Mouse (Mus musculus): ENCODE measurements at regions not wholly inside any gene's neighbourhood (a gene's known extent, or its start where the extent isn't known, plus 50 kb on each side); places are given as distances from the start of the nearest gene placed in this dataset.

GRCm38 (mm10) chr1:88902426-88902825 lies 167.8 kb upstream of the Sh3bp4 start:
- DNase-seq, result no peak

GRCm38 (mm10) chr1:88907766-88908463 lies 162.3 kb upstream of the Sh3bp4 start:
- DNase-seq, result no peak

GRCm38 (mm10) chr1:88908683-88909082 lies 161.5 kb upstream of the Sh3bp4 start:
- no peak for DNase-seq

GRCm38 (mm10) chr1:88909314-88909713 lies 160.9 kb upstream of the Sh3bp4 start:
- no peak for DNase-seq

GRCm38 (mm10) chr1:88909864-88910573 lies 160.2 kb upstream of the Sh3bp4 start:
- DNase-seq, result no peak

- no peak for DNase-seq
These were observed 158.5 kb upstream of the Sh3bp4 start for GRCm38 (mm10) chr1:88911724-88912123.

GRCm38 (mm10) chr1:88916531-88917050 lies 153.6 kb upstream of the Sh3bp4 start:
- DNase-seq, result peak; percentile 15 to 27

- DNase-seq, result no peak
These were observed 148.8 kb upstream of the Sh3bp4 start for GRCm38 (mm10) chr1:88921401-88921800.

GRCm38 (mm10) chr1:88923791-88924581 lies 146.2 kb upstream of the Sh3bp4 start:
- DNase-seq, result no peak

- DNase-seq, result no peak
These were observed 135.0 kb upstream of the Sh3bp4 start for GRCm38 (mm10) chr1:88935191-88935590.

- DNase-seq, result peak; percentile 11 to 37
These were observed 134.4 kb upstream of the Sh3bp4 start for GRCm38 (mm10) chr1:88935779-88936178.

- no peak for DNase-seq
These were observed 132.9 kb upstream of the Sh3bp4 start for GRCm38 (mm10) chr1:88937327-88937726.

- no peak for DNase-seq
These were observed 131.8 kb upstream of the Sh3bp4 start for GRCm38 (mm10) chr1:88938458-88938857.

- no peak for DNase-seq
These were observed 127.2 kb upstream of the Sh3bp4 start for GRCm38 (mm10) chr1:88943039-88943438.

GRCm38 (mm10) chr1:88945868-88946267 lies 124.3 kb upstream of the Sh3bp4 start:
- DNase-seq, result no peak

GRCm38 (mm10) chr1:88946374-88946773 lies 123.8 kb upstream of the Sh3bp4 start:
- DNase-seq, result no peak

GRCm38 (mm10) chr1:88949911-88950310 lies 120.3 kb upstream of the Sh3bp4 start:
- DNase-seq, result no peak

GRCm38 (mm10) chr1:88953516-88953915 lies 116.7 kb upstream of the Sh3bp4 start:
- DNase-seq, result no peak

GRCm38 (mm10) chr1:88954784-88955183 lies 115.4 kb upstream of the Sh3bp4 start:
- DNase-seq, result no peak

- DNase-seq, result no peak
These were observed 113.2 kb upstream of the Sh3bp4 start for GRCm38 (mm10) chr1:88957061-88957460.

GRCm38 (mm10) chr1:88959715-88960114 lies 110.5 kb upstream of the Sh3bp4 start:
- DNase-seq, result no peak

- no peak for DNase-seq
These were observed 110.1 kb upstream of the Sh3bp4 start for GRCm38 (mm10) chr1:88960142-88960541.
